Mouse (Mus musculus): ENCODE measurements around the gene C1qtnf7.

DNA sequence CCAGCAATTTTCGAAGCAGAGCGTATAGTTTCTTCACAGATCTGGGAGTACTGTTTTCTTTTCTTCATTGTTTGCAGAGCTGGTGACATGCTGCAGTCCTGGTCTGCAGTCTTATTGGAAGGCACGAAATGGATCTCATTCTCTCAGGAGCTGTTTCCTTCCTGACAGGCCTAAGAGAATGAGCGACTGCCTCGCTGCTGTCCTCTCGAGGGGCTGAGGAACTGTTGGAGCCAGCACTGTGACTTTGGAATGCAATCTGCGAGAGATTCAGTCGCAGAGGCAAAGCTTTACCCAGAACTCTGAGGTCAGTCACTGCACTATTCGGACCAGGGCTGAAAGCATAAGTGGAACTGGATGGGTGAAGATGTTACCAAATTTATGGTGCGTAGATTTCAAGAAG lies 46.4 kb upstream of the C1qtnf7 start:
- TF ChIP-seq CTCF (IDR thresholded peaks at IDR 0.05; ENCODE audit: control insufficient read depth, insufficient read depth, insufficient read length) (no peak), MAX (IDR thresholded peaks at IDR 0.05) (no peak), MYOG (IDR thresholded peaks at IDR 0.05; ENCODE audit: control insufficient read depth, extremely low read depth, insufficient read length) (no peak), MYOD1 (IDR thresholded peaks at IDR 0.05; ENCODE audit: control insufficient read depth, insufficient read length, low read depth) (no peak), USF1 (IDR thresholded peaks at IDR 0.05; ENCODE audit: low read depth) (no peak)
